Mouse (Mus musculus) heart, postnatal 0 days (tissue): ENCODE measurements around the gene D030056L22Rik. TPM values are rescaled to one million over a fixed set of nuclear protein-coding genes. Genes with fewer than 3 reads are reported as not detected.

Experiments
- ATAC-seq: fragments of 200-750 bp; cut with Nextera tagmentation; 2 replicates; pipeline ENCODE4 v1.8.0; 2017; ENCODE audit warnings: low read depth, moderate number of reproducible peaks, moderate library complexity; ENCODE audit not compliant: insufficient read depth
- DNase-seq: peaks from one replicate; pipeline ENCODE4 v3.0.0-alpha.2; 2016; ENCODE audit warnings: low spot score
- H3K27ac ChIP-seq: fragments of 300-500 bp; sonication (generic); 2 replicates; pipeline ENCODE4 v1.5.1; 2014; ENCODE audit warnings: low read depth, mild to moderate bottlenecking
- H3K27me3 ChIP-seq: fragments of 300-500 bp; sonication (generic); 2 replicates; pipeline ENCODE4 v1.6.1; 2014; ENCODE audit warnings: low read length, mixed read lengths; ENCODE audit not compliant: control insufficient read depth, insufficient read depth
- H3K36me3 ChIP-seq: fragments of 300-500 bp; sonication (generic); replicated peaks from 2 replicates; pipeline ENCODE4 v1.6.1; 2014; ENCODE audit warnings: low read length, mixed read lengths; ENCODE audit not compliant: control insufficient read depth, insufficient read depth
- H3K4me1 ChIP-seq: fragments of 300-500 bp; sonication (generic); 2 replicates; pipeline ENCODE4 v1.6.1; 2014; ENCODE audit warnings: antibody characterized with exemption; ENCODE audit not compliant: control insufficient read depth, insufficient read depth
- H3K4me2 ChIP-seq: fragments of 300-500 bp; sonication (generic); 2 replicates; pipeline ENCODE4 v1.6.1; 2014; ENCODE audit warnings: low read depth, mild to moderate bottlenecking, low read length, moderate library complexity
- H3K4me3 ChIP-seq: fragments of 300-500 bp; sonication (generic); 2 replicates; pipeline ENCODE4 v1.5.1; 2014; ENCODE audit warnings: low read depth, low read length
- H3K9ac ChIP-seq: fragments of 300-500 bp; sonication (generic); replicated peaks from 2 replicates; pipeline ENCODE4 v1.6.1; 2014; ENCODE audit warnings: low read depth, low read length, mixed read lengths
- H3K9me3 ChIP-seq: fragments of 300-500 bp; sonication (generic); replicated peaks from 2 replicates; pipeline ENCODE4 v1.6.1; 2016; ENCODE audit warnings: low read length; ENCODE audit not compliant: control insufficient read depth
- CTCF ChIP-seq: IDR thresholded peaks from 2 replicates; pipeline ENCODE4 v1.5.1; 2016; ENCODE audit warnings: antibody characterized with exemption, control low read depth, low read depth
- EP300 ChIP-seq: IDR thresholded peaks from 2 replicates; pipeline ENCODE4 v1.6.1; 2016; ENCODE audit warnings: antibody characterized with exemption, low read depth
- WGBS: fragments of 180-500 bp; shearing (Covaris S2); extraction: QIAGEN DNeasy Blood & Tissue Kit; methylation state at CpG from one replicate; pipeline ENCODE4 v1.1.7; 2014; 5-methylcytosine and 5-hydroxymethylcytosine counted together
- polyA plus RNA-seq: library from polyadenylated mRNA; unstranded; fragments of >200 nt; fragmentation: Nextera tagmentation; extraction: Ambion mirVana; gene quantifications from 2 replicates; pipeline ENCODE4 v1.2.1, GENCODE M21; 2015
- total RNA-seq: library from RNA; depleted of rRNA; stranded (reverse); fragments of >200 nt; gene quantifications from 2 replicates; pipeline ENCODE4 v1.2.3, GENCODE M21; 2014; ENCODE audit warnings: low replicate concordance

Gene D030056L22Rik
- total and polyA plus RNA-seq, 2 experiments from 2014 or later: 14.6 to 33.9 TPM

DNA sequence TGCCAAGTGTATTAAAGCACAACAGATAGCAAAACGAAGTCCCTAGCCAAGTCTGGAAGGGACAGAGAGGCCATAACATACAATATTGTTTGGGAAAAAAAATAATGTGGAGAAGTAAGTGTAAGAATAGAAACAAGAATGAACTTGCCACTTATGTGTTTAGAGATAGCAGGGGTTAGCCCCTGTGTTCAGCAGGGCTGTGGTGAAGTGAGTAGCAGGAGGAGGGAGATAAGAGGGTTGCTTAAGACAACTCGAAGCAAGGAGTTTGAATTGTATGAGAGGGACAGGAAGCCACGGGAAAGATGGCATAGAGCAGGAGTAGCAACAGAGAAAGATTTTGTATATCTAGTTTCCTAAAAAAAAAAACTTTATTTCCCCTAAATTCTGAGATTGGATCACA is 20.8 kb upstream of the D030056L22Rik start:
- TF ChIP-seq CTCF (no peak), EP300 (no peak)
- no peak overlapping the region for H3K9ac ChIP-seq
- H3K36me3 ChIP-seq: peaks cover 25% of the 10 kb centered on the region; the same call in 1 of the 2 replicates
- no peaks in the 10 kb centered on the region for H3K4me1 ChIP-seq
- no peak overlapping the region for H3K4me2 ChIP-seq
- H3K9me3 ChIP-seq: no peaks in the 10 kb centered on the region
- ATAC-seq (no peak), DNase-seq (no peak)
- WGBS: 28% methylated on average over 3 of the region's 3 CpGs
- H3K27ac ChIP-seq: no peak overlapping the region
- no peak overlapping the region for H3K4me3 ChIP-seq
- H3K27me3 ChIP-seq: no peaks in the 10 kb centered on the region

- no peaks in the 10 kb centered on the region for H3K9me3 ChIP-seq
- H3K27me3 ChIP-seq: no peaks in the 10 kb centered on the region
- no peak overlapping the region for H3K9ac ChIP-seq
- TF ChIP-seq EP300 (no peak), CTCF (no peak)
- 84% methylated on average over 2 of the region's 2 CpGs for WGBS
- no peak overlapping the region for H3K4me2 ChIP-seq
- H3K27ac ChIP-seq: no peak overlapping the region
- no peaks in the 10 kb centered on the region for H3K4me1 ChIP-seq
- peaks cover 27% of the 10 kb centered on the region; the same call in 1 of the 2 replicates for H3K36me3 ChIP-seq
- ATAC-seq (no peak), DNase-seq (no peak)
- H3K4me3 ChIP-seq: no peak overlapping the region
Measured at GRCm38 (mm10) chr19:18692768-18693167, 20.2 kb upstream of the D030056L22Rik start.

DNA sequence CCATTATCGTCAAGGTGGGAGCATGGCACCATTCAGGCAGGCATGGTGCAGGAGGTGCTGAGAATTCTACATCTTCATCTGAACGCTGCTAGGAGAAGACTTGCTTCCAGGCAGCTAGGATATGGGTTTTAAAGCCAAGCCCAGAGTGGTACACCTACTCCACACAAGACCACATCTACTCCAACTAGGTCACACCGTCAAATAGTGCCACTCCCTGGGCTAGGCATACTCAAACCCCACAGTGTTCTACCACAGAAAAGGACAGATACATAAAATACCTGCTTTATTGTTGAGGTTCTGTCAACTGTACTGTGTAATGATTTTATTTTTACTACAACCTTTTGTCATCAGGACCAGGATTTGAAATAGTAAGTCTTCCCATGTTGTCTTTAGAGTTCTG is 17.9 kb upstream of the D030056L22Rik start:
- Histone ChIP-seq H3K27ac (no peak overlapping the region), H3K4me1 (no peaks in the 10 kb centered on the region), H3K9ac (no peak overlapping the region), H3K4me2 (no peak overlapping the region), H3K4me3 (no peak overlapping the region), H3K36me3 (peaks cover 27% of the 10 kb centered on the region; the same call in 1 of the 2 replicates), H3K9me3 (no peaks in the 10 kb centered on the region), H3K27me3 (no peaks in the 10 kb centered on the region)
- DNase-seq: no peak
- WGBS: 96% methylated on average over 3 of the region's 3 CpGs
- no peak for TF ChIP-seq EP300
- no peak for TF ChIP-seq CTCF
- no peak for ATAC-seq

DNA sequence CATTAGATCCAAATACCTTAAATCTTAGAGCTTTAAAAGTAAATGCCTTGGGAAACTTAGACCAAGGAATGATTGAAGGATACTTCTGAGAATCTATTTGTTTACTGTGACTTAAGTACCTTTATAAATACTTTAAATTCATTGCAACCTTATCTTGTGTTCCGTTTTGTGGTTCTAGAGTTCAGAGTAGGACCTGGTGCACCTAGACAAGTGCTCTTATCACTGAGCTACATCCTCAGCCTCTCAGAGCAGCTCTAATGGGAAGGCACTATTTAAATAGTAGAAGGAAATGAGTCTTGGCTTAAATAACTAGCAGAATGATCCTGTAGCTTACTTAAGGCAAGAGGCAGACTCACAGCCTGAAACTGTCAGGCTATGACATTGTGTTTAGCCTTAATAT is 17.4 kb upstream of the D030056L22Rik start:
- Histone ChIP-seq H3K4me2 (no peak overlapping the region), H3K9ac (no peak overlapping the region), H3K9me3 (no peaks in the 10 kb centered on the region), H3K27me3 (no peaks in the 10 kb centered on the region), H3K4me3 (no peak overlapping the region), H3K4me1 (no peaks in the 10 kb centered on the region), H3K36me3 (peaks cover 27% of the 10 kb centered on the region; the same call in 1 of the 2 replicates), H3K27ac (no peak overlapping the region)
- ATAC-seq (no peak), DNase-seq (no peak)
- WGBS: 40% methylated on average over 1 of the region's 1 CpGs
- TF ChIP-seq EP300: no peak
- TF ChIP-seq CTCF: no peak

DNA sequence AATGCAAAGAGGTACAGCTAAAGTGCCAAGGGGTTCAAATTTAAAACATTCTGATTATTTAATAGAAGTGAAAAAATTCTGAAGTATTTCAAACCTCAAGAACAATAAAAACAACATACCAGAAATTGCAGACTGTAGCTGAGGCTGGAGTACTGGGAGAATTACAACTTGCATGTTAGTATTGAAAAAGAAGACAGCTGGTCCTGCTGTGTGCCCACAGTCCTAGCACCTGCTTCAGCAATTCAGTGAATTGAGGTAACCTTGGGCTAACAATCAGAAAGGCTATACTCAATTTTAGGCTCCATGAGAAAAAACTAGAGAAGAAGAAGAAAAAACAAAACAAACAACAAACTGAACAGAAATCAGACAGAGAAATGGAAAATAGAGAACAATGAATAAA is 4.9 kb upstream of the D030056L22Rik start:
- Histone ChIP-seq H3K36me3 (no peaks in the 10 kb centered on the region), H3K4me2 (no peak overlapping the region), H3K4me1 (no peaks in the 10 kb centered on the region; the same call in 1 of the 2 replicates), H3K9me3 (no peaks in the 10 kb centered on the region), H3K4me3 (no peak overlapping the region), H3K27ac (no peak overlapping the region), H3K27me3 (no peaks in the 10 kb centered on the region), H3K9ac (no peak overlapping the region)
- no peak for TF ChIP-seq CTCF
- TF ChIP-seq EP300: no peak
- no peak for DNase-seq
- ATAC-seq: no peak

DNA sequence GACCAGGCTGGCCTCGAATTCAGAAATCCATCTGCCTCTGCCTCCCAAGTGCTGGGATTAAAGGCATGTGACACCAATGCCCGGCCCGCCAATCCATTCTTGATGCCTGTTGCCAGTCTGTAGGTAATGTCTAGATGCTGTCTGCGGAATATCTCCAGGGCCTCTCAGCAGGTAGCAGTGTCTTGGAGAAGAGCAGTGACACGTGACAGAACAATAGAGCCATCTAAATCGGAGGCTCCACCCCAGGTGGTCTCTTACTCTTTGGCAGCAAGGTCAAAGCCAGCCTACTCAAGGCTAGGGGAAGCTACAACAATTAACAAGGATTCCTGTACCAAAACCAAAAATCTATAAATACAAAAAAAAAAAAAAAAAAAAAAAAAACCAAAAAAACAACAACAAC is 2.1 kb upstream of the D030056L22Rik start:
- H3K27ac ChIP-seq: no peak overlapping the region
- ATAC-seq: no peak
- H3K9ac ChIP-seq: no peak overlapping the region
- H3K9me3 ChIP-seq: no peaks in the 10 kb centered on the region
- H3K27me3 ChIP-seq: no peaks in the 10 kb centered on the region
- peaks cover 9% of the 10 kb centered on the region for H3K4me1 ChIP-seq
- no peaks in the 10 kb centered on the region for H3K36me3 ChIP-seq
- TF ChIP-seq EP300 (no peak), CTCF (no peak)
- 82% methylated on average over 6 of the region's 6 CpGs for WGBS
- H3K4me2 ChIP-seq: no peak overlapping the region
- no peak overlapping the region for H3K4me3 ChIP-seq
- DNase-seq: no peak
